Mouse (Mus musculus) kidney, postnatal 36 days (tissue): ENCODE results near the gene Fkbp11.
A peak's percentile ranks its signal among the peaks of the same experiment; 100 is the strongest.

Source experiments
- DNase-seq, 2 experiments: peaks; one replicate each; pipeline ENCODE4 v3.0.0; 2021 to 2022; ENCODE audit warnings: mixed read lengths in 2 of 2

Gene Fkbp11

DNA sequence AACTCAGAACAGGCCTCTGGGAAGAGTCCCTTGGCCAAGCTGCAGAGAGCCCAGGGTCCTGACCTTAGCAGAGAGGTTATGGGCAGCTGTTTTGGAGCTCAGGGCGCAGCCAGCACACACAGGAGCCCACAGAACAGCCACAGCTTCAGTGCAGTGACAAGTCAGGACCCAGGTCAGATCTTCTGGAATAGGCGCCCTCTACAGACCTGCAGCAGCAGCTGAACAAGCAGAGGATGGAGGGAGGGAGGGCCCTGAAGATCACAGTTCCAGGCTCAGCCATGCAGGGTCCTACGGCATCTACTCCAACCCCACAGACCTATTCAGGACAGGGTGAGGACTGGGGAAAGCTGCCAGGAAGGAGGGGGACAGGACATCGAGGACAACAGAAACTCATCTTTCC is 10.8 kb upstream of the Fkbp11 start:
- no peak for DNase-seq

- DNase-seq: peak; percentile 51 to 75
Observed at GRCm38 (mm10) chr15:98737881-98738280, 9.9 kb upstream of the Fkbp11 start.

DNA sequence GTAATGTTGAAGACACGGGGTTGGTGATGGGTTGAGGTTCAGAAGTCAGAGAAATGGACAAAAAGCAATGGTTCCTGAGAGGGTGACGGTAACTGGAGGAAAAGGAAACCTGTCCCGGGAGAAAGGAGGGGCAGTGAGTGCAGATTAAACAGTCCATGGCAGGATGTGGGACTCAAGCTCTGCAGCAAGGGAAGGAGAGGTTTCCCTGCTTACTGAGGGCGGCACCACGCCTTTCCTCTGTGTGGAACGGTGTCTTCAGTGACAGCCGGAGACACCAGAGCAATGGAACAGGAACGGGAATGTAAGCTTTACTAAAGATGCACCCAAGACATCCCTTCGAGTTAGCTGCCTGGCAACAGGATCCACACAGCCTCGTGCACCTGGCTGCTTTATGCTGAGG is 8.5 kb upstream of the Fkbp11 start:
- DNase-seq: peak; percentile 32 to 47

DNA sequence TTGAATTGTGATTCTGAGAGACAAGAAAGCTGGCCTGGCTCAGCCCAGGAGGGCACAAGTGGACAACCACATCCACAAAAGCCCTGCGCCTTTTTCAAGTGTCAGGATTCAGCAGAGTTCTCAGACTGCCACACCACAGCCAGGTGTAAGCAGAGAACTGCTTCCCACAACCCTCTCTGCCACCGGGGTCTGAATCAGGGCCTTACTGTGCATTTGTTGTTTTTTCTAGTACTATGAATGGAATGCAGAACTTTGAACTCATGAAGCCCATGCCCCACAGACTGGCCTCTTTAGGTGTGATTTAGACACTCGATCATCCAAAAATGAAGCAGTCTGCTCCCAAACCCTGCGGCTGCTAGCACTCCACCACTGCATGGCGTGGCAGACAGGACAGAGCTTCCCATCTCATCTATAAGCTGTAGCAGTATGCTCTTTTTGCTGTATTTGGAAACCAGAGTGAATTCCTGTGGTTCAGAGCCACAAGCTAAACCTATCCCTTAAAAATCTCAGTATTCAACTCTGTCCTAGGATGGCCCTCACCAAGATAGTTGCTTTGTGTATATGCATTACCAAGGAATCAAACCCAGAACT is 6.1 kb upstream of the Fkbp11 start:
- peak; percentile 40 to 46 for DNase-seq

GRCm38 (mm10) chr15:98733370-98733769 is 5.4 kb upstream of the Fkbp11 start:
- DNase-seq: no peak

- DNase-seq: no peak
Observed at GRCm38 (mm10) chr15:98732006-98732531, 4.1 kb upstream of the Fkbp11 start.

DNA sequence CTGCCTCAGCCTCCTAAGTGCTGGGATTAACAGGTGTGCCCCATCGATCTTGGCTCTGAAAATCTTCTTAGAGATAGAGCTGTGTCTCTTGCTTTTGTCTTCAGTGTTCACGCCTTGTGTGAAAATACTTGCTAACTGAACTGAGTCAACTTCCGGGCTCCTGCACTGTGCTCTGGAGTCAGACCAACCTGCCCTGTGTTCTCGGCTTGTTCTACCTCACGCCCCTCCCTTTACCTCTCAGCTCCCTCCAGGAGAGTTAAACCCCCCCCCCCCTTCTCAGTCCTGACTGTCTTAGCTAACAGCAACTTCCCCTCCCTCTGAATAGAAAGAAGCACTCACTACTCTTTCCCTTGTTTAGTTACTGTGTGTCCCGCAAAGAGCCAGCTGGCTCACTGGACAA is 2.8 kb upstream of the Fkbp11 start:
- DNase-seq: no peak

- DNase-seq: peak; percentile 35 to 44
Observed at GRCm38 (mm10) chr15:98729791-98730545, 2.0 kb upstream of the Fkbp11 start.

- DNase-seq: peak; percentile 58 to 74
Observed at GRCm38 (mm10) chr15:98728366-98728765, 368 bp upstream of the Fkbp11 start.

DNA sequence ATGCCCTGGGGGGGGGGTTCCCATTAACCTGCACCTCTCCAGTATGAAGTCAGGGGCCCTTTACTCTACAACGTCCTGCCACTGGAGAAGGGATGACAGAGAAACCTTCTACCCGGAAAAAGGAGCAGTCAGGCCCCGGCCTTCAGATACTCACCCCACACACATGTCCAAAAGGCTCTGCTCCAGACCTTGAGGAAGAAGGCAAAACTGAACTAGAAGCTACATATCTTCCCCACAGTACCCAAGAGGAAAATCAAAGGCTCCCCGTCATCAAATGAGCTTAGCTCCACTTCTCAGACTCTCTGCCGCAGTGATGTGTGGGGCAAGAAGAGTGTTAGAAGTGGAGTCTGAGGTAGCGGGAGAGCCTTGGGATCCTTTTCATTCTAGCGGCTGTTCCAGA is 1.3 kb downstream of the Fkbp11 start:
- DNase-seq: no peak

DNA sequence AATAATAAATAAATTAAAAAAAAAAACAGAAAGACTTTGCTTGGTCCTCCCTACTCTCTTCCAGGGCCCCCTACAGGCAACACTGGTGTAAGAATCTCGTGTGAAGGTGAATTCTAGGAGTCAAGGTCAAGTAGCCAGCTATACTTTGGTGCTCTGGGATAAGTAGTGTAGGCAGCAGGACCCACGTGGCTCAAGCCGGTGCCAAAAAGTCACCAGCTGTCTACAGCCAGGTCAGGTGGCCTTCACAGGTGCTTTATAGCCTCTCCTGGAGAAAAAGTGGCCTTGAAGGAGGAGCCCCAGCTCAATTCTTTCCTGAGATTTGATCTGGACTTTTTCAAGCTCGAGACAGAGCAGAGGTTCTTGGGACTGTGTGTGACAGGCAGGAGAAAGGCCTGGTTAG is 1.9 kb downstream of the Fkbp11 start:
- peak; percentile 31 to 43 for DNase-seq

- DNase-seq: no peak
Observed at GRCm38 (mm10) chr15:98724441-98724840, 3.6 kb downstream of the Fkbp11 start.

GRCm38 (mm10) chr15:98722854-98723253 is 5.1 kb downstream of the Fkbp11 start:
- DNase-seq: peak; percentile 30 to 51

- no peak for DNase-seq
Observed at GRCm38 (mm10) chr15:98722191-98722590, 5.8 kb downstream of the Fkbp11 start.

- no peak for DNase-seq
Observed at GRCm38 (mm10) chr15:98717301-98717700, 10.7 kb downstream of the Fkbp11 start.

GRCm38 (mm10) chr15:98714230-98714652 is 13.8 kb downstream of the Fkbp11 start:
- DNase-seq: peak; percentile 68 to 79

GRCm38 (mm10) chr15:98710442-98710841 is 17.6 kb downstream of the Fkbp11 start:
- DNase-seq: peak; percentile 65 to 93

DNA sequence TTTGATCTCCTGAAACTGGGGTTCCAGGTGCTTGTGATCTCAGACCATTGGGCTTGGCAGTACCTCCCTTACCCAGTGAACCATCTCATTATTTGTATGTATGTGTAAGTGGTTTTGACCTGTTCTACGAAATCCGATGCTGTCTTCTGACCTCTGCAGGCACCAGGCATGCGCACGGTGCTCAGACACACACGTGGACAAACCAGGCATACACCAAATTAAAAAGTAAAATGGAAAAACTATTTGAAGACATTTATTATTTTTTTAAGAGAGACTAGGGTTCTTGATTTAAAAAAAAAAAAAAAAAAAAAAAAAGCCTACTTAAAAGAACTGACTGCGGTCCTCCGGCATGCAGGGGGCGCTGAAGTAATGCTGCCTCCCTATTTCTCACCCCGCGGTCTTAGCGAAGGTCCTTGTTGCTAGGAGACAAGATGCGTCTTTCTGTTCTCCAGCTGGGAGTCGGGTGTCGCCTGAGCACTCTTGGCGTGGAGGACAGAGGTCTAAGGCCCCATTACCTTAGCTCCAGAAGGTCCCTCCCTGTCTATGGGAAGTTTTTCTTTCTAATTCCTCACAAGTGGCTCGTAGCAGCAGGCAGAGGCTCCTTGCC is 20.1 kb downstream of the Fkbp11 start, which contains the start of gene Ccdc65:
Gene Ccdc65, plus strand, starts transcription at position 442 of the 607 bp plus-strand sequence.
- peak; percentile 94 for DNase-seq

DNA sequence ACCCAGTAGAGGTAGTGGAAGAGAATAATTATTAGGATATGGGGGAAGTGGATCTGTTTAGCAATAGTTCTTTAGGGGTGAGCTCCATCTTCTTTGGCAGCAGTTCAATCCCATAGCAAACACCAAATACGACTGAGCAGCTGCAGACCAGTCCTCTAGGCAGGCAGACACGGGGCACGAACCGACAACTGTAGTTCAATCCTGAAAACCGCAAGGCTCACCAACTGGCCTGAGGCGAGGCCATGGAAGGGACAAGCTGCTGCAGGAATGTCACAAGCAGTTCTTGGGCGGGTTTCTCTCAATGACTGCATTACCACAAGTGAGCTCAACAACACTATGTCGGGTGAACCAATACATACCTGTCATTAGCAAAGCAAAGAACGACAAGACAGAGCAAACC is 23.7 kb downstream of the Fkbp11 start:
- no peak for DNase-seq

DNA sequence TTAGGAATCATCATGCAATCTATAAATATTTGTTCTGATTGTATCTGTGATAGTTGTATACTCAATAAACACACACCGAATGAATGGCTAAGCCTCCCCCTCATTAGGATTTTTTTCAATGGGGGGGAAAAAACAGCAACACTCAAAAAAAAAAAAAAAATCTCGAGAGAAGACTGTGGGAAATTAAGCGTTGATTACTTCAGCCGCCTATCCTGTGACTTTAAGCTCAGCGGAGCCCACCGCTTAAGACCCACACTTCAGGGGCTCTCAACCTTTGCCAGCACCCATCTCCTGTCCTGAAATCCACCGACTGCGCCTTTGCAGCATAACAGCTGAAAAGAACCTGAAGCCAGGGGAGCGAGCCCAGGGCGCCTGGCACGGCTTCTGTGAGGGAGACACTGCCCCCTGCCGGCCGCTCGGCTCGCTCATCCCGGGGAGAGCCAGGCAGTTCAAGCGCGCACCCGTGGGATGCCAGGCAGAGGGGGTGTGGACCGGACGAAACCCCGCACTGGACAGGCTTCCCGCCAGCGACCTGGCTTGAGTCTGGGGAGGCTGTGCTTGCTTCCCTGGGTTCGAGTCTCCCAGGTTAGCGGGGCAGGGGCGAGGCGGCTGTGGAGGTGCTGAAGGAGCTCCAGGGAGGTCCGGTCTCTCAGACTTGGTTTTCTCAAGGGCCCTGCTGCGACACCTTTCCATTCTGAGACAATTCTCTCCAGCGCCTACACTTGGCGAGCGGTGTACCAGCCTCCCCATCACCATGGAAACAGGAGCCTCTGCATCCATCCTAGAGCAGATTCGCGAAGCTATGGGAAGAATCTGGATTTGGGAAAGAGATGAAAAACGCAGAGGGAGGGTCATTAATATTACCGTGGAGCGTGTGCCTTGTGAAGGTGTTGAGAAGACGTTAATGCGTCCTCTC is 28.6 kb downstream of the Fkbp11 start:
- DNase-seq: peak; percentile 89 to 96

GRCm38 (mm10) chr15:98696216-98696615 is 31.8 kb downstream of the Fkbp11 start:
- DNase-seq: no peak

GRCm38 (mm10) chr15:98695726-98696125 is 32.3 kb downstream of the Fkbp11 start:
- peak; percentile 90 to 92 for DNase-seq
